Mouse (Mus musculus) heart, adult 9 months (tissue): ENCODE measurements around the gene Deup1.

Experiments used
- DNase-seq, 2 experiments: peaks; one replicate each; pipeline ENCODE4 v3.0.0; 2022; ENCODE audit warnings: low spot score in 2 of 2

Gene Deup1

GRCm38 (mm10) chr9:15533336-15534070 is 94.2 kb downstream of the Deup1 start:
- DNase-seq, result no peak

GRCm38 (mm10) chr9:15531204-15531603 is 96.5 kb downstream of the Deup1 start:
- DNase-seq, result no peak

GRCm38 (mm10) chr9:15529965-15530320 is 97.8 kb downstream of the Deup1 start:
- no peak for DNase-seq

GRCm38 (mm10) chr9:15529275-15529964 is 98.3 kb downstream of the Deup1 start:
- DNase-seq, result no peak

- peak in 1 of 2 experiments; percentile 66 for DNase-seq
These were observed 99.4 kb downstream of the Deup1 start for GRCm38 (mm10) chr9:15528368-15528767.

- DNase-seq, result no peak
These were observed 99.9 kb downstream of the Deup1 start for GRCm38 (mm10) chr9:15527846-15528245.

GRCm38 (mm10) chr9:15526539-15526938 is 101.2 kb downstream of the Deup1 start:
- peak; percentile 41 to 75 for DNase-seq

GRCm38 (mm10) chr9:15525246-15525645 is 102.5 kb downstream of the Deup1 start:
- peak; percentile 29 to 53 for DNase-seq

GRCm38 (mm10) chr9:15523646-15524045 is 104.1 kb downstream of the Deup1 start:
- no peak for DNase-seq

DNA sequence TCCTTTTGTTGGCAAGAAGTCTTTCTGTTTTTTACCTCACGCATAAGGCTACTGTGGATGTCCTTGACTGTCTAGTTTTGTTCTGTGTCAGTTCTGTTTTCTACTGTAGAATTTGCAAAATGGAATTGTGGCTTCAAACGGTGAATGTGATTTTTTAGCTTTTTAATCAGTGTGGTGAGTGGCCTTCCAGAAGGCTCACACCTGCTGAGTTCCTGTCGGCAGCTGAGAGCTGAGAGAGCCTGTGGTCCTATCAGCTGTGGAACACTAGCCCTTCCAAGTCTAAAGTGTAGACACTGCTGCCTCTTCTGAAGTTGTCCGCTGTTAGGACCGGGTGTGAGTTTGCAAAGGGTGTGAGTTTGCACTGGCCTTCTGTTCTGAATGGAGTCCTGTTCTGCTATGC is 104.8 kb downstream of the Deup1 start:
- no peak for DNase-seq

DNA sequence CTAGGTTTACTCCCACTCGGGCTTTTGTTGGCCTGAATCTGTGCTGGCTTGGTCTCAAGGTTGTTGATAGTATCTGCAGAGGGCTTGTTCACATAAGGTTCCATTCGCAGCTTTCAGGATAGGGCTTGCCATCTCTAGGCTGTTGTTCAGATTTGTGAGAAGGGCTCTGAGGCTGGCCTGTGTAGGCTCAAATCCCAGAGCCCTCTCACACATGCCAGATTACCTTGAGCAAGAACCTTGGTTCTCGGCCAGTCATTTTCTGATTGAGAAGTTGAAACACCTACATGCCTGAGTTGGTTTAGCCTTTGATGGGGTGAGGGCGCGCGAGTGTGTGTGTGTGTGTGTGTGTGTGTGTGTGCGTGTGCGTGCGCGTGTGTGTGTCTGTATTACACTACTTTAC is 105.4 kb downstream of the Deup1 start:
- DNase-seq, result no peak

DNA sequence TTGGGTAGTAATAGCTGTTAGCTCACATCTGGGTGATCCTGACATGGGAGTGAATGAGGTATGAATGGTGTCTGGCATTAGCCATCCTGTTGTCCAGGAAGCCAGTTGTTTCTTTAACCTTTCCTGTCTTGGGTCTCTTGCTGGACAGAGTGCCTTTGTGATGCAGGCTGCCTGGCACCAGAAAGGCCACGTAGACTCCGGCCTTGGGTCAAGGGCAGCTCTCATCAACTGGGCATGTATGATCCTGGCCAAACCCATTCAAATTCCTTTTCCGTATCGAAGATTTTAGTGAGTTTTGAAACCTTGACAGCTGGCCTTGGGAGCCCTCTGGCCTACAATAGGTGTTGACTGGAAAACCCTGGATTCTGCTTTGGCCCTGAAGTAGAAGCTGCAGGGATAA is 109.8 kb downstream of the Deup1 start:
- no peak for DNase-seq

- DNase-seq, result no peak
These were observed 111.7 kb downstream of the Deup1 start for GRCm38 (mm10) chr9:15516007-15516406.

GRCm38 (mm10) chr9:15512918-15513317 is 114.8 kb downstream of the Deup1 start:
- no peak for DNase-seq

DNA sequence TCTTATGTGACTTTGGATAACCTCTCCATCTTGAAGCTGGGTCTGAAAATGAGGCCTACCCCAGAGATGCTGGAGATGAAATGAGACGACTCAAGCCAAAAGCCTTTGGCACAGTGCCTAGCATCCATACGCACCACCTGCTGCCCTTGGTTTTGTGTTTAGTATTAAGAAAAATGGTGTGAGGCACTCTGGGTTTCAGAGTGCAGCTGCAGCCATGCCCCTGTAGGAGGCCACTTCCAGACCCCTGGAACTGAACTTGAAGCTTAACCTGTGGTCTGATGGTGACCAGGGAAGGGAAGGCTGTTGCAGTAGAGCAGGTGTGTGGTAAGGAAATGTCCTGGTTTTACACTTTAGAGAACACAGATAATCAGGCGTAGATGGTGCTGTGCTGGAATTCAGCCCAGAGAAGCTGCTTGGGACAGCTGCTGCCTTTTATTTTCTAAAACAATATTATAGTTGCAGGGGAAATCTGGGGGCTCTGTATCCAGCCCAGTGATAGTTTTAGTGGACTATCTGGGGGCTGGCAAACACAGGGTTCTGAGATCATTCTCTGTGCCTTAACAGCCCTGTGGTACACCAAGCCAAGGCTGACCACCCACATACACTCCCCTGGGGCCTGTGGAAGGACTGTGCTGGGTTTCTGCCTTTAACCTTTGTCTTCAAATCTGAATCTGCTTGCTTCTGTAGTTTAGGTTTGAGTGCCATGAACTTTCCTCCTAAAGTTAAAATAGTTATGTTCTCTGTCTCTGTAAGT is 117.0 kb downstream of the Deup1 start:
- no peak for DNase-seq
